Mouse (Mus musculus): ENCODE results near the gene Tsc2. TPM values are rescaled to one million over a fixed set of nuclear protein-coding genes. Genes with fewer than 3 reads are reported as not detected.

Tsc2 gene
- total RNA-seq, 2 experiments from 2014 or later, result 130 to 143 TPM

DNA sequence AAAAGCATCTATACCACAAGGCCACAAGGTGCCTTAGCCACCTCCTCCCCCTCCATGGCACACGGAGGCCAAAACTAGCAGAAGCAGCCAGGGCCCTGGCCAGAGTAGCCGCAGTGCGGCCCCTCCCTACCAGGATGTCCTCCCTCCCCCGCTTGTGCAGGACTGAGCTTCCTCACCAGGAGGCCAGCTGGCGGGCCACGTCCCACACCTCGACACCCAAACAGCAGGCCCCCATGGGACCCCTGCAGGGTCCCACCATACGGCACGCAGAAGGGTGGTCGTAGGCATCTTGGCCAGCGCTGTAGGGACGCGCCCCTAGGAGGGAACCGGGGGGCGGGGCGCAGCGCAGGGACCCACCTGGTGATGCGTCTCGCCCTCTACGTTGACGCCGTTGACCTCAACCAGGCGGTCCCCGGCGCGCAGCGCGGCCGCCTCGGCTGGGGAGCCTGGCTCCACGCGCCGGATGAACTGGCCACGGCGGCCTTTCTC, 17.2 kb upstream of the Tsc2 start:
- intact Hi-C loops (cut with DNase I), result no loop called here
- DNase-seq (ENCODE audit: extremely low spot score in 1 of 2, low spot score in 2 of 2), result peak in 1 of 2 experiments; percentile 78

DNA sequence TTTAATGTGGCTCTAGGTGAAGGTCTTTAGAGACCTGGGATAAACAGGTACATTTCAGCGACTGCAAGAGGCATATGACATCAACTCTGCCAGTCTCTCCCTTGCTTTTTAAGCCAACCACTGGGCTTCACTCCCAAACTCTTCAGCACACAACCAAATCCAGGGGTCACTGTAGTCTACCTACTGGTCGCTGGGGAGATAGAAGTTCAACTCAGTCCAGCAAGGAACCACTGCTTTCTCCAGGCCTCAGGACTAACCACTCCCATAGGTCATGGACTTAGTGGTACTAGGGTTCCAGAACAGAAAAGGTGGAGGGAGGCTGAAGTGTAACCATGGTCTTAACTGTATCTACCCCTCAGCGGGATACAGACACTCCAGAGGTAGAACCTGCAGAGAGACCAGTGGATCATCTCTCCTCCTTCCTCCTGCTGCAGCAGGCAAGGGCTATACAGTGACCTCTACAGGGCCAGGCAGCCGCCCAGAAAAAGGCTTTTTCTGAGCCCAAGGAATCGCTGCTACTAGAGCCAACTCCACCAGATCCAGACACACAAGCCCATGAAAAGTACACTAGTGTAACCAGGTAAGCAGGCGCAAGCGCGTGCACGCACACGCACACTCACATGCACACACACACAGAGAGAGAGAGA, 16.4 kb upstream of the Tsc2 start:
- intact Hi-C loops (cut with DNase I), result no loop called here
- no peak for DNase-seq (ENCODE audit: extremely low spot score in 1 of 2, low spot score in 2 of 2)

DNA sequence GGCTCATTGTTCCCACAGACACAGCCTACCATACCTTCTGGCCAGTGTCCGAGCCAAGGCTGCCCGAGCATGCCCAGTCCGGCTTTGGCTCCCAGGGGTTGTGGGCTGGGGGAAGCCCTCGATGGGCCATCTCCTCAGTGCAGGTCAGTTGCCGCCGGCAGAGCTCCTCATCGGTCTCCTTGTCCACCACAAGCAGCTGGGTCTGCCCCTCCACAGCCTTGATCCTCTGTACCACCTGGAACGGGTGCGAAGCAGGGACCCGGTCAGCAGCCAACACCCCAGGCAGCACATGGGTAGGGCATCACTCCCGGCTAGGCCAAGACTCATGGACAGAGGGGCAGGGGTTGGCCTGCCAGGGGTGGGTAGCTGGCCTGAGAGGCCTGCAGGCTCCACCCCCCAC, 15.1 kb upstream of the Tsc2 start:
- intact Hi-C loops (cut with DNase I), result no loop called here

GRCm38 (mm10) chr17:24646381-24646780, 14.0 kb upstream of the Tsc2 start:
- DNase-seq (ENCODE audit: extremely low spot score in 1 of 2, low spot score in 2 of 2), result no peak
- intact Hi-C loops (cut with DNase I), result no loop called here

More for the DNA sequence above, 15.1 kb upstream of the Tsc2 start:
- no peak for DNase-seq (ENCODE audit: extremely low spot score in 1 of 2, low spot score in 2 of 2)

- intact Hi-C loops (cut with DNase I), result no loop called here
- DNase-seq (ENCODE audit: extremely low spot score in 1 of 2, low spot score in 2 of 2), result no peak
These were observed 13.5 kb upstream of the Tsc2 start for GRCm38 (mm10) chr17:24645916-24646315.

GRCm38 (mm10) chr17:24644875-24645721, 12.7 kb upstream of the Tsc2 start:
- intact Hi-C loops (cut with DNase I), result no loop called here
- DNase-seq (ENCODE audit: extremely low spot score in 1 of 2, low spot score in 2 of 2), result peak in 1 of 2 experiments; percentile 73

GRCm38 (mm10) chr17:24644030-24644715, 11.7 kb upstream of the Tsc2 start:
- peak in 1 of 2 experiments; percentile 69 for DNase-seq (ENCODE audit: extremely low spot score in 1 of 2, low spot score in 2 of 2)
- intact Hi-C loops (cut with DNase I), result no loop called here

DNA sequence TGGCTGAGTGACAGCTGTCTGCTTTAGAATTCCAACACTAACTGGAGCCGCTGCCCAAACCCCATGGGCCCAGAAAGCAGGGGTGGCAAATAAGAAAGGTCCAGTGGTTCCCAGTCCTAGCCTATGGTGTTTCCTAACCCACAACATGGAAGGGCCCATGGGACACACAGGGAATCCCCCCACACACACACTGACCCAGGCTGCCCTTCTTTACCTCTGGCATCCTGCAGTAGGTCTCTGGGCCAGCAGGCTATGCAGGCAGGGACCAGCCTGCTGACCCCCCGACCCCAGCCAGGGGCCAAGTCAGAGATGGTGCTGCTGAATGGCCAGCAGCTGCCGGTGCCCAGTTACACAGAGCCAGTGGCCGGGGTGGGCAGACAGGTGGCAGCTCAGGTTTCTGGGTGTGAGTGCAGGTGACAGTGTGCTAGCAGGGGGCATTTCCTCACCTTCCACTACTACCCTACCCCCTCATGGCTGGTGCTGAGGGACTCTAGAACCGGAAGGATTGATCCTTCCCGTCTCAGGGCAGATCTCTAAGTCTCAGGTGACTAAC, 10.4 kb upstream of the Tsc2 start:
- DNase-seq (ENCODE audit: extremely low spot score in 1 of 2, low spot score in 2 of 2), result no peak
- intact Hi-C loops (cut with DNase I), result no loop called here

DNA sequence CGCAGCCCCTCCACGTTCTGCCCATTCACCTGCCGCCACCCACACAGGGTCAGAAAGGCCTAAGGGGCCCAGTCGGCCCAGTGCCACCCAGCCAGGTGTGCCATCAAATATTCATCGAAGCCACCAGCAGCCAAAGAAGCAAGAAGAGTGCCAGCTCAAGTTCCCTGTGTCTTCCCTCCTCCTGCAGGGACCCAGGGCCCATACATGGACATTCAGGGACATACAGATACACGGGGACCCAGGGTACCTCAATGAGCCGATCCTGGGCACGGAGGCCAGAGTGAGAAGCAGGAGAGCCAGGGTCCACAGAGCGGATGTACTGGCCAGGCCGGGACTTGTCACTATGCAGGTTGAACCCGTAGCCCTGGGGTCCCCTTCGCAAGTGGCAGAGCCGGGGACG, 9.5 kb upstream of the Tsc2 start:
- intact Hi-C loops (cut with DNase I), result no loop called here
- no peak for DNase-seq (ENCODE audit: extremely low spot score in 1 of 2, low spot score in 2 of 2)

DNA sequence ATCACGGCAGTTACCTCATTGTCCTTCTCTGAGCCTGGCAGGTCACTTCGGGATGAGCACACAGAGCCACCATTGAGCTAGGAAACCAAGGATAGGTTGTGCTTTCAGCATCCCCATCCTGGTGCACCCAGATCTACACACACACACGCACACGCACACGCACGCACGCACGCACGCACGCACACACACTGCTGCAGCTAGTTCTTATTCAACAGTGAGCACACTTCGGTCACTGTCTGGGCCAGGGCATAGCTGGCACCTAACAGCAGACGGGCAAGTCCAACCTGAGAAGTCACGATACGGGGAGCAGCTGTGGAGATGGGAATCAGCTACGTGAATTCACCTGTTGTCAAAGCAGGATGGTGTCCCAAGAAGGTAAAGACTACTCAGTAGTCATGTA, 8.2 kb upstream of the Tsc2 start:
- DNase-seq (ENCODE audit: extremely low spot score in 1 of 2, low spot score in 2 of 2), result no peak

GRCm38 (mm10) chr17:24640119-24640518, 7.7 kb upstream of the Tsc2 start:
- no peak for DNase-seq (ENCODE audit: extremely low spot score in 1 of 2, low spot score in 2 of 2)
- intact Hi-C loops (cut with DNase I), result no loop called here

More for the DNA sequence above, 8.2 kb upstream of the Tsc2 start:
- intact Hi-C loops (cut with DNase I), result no loop called here

DNA sequence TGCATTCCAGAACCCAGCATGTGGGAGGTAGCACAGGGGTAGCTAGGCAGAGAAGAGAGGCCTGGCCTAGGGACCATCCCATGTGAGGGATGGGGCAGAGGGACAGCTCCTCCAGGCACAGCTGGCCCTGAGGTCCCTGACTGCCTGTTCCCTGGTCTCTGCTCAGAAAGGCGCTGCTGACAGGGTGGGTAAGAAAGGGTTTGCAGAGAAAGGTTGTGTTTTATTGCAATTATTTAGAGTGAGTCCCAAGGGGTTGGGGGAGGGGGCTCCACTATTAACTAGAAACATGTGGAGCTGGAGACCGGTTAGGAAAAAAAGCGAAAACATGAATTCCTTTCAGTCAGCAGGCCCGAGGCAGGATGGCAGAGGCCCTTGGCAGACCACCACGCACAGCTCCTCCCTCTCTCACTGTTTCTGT, 7.2 kb upstream of the Tsc2 start:
- intact Hi-C loops (cut with DNase I), result no loop called here
- no peak for DNase-seq (ENCODE audit: extremely low spot score in 1 of 2, low spot score in 2 of 2)

- DNase-seq (ENCODE audit: extremely low spot score in 1 of 2, low spot score in 2 of 2), result peak in 1 of 2 experiments; percentile 56
- intact Hi-C loops (cut with DNase I), result no loop called here
These were observed 6.4 kb upstream of the Tsc2 start for GRCm38 (mm10) chr17:24638840-24639239.

DNA sequence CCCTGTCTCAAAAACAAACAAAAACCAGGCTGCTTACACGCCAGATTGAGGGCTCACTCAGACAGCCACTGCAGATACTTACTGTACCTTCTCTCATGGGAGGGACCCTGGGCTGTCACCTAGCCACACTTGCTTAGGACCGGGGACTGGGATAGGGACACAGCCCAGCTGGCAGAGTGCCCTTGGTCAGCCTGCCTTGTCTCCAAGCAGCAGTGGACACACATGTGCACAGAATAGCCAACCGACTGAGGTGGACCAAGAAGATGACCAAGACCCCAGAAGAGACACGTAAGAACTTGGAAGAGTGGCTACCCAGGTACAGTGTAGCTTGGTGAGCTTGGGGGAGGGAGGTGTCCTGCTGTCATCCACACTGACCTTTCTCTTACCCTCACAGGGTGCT, 5.8 kb upstream of the Tsc2 start:
- intact Hi-C loops (cut with DNase I), result no loop called here
- DNase-seq (ENCODE audit: extremely low spot score in 1 of 2, low spot score in 2 of 2), result no peak

GRCm38 (mm10) chr17:24636781-24637481, 4.5 kb upstream of the Tsc2 start:
- no peak for DNase-seq (ENCODE audit: extremely low spot score in 1 of 2, low spot score in 2 of 2)
- intact Hi-C loops (cut with DNase I), result no loop called here

- intact Hi-C loops (cut with DNase I), result no loop called here
- no peak for DNase-seq (ENCODE audit: extremely low spot score in 1 of 2, low spot score in 2 of 2)
These were observed 3.3 kb upstream of the Tsc2 start for GRCm38 (mm10) chr17:24635694-24636093.

DNA sequence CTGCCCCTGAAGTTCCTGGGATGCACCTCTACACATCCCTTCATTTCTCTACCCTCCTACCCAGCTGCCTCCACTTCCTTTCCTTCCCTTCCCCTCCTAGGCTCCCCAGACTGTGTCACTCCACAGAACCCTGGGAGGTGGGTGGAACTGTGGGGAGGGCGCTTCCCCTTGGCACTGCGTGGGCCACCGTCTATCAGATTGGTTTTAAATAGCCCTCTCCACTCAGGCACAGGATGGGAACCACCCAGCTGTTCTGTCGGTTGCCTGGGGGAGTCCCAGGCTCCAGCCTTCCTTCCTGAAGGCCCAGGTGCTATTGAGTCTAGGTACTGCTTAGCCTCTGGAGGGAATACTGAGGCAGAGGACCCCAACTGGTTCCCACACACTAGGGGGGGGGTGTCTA, 2.6 kb upstream of the Tsc2 start:
- DNase-seq (ENCODE audit: extremely low spot score in 1 of 2, low spot score in 2 of 2), result no peak
- intact Hi-C loops (cut with DNase I), result no loop called here

GRCm38 (mm10) chr17:24633831-24634230, 1.4 kb upstream of the Tsc2 start:
- no peak for DNase-seq (ENCODE audit: extremely low spot score in 1 of 2, low spot score in 2 of 2)
- intact Hi-C loops (cut with DNase I), result no loop called here
